Mouse (Mus musculus) liver (tissue): ENCODE data around the gene Prdm16.

Experiments used
- DNase-seq: peaks from one replicate; pipeline ENCODE4 v3.0.0-alpha.2; 2020; ENCODE audit warnings: mixed read lengths

The Prdm16 gene

DNA sequence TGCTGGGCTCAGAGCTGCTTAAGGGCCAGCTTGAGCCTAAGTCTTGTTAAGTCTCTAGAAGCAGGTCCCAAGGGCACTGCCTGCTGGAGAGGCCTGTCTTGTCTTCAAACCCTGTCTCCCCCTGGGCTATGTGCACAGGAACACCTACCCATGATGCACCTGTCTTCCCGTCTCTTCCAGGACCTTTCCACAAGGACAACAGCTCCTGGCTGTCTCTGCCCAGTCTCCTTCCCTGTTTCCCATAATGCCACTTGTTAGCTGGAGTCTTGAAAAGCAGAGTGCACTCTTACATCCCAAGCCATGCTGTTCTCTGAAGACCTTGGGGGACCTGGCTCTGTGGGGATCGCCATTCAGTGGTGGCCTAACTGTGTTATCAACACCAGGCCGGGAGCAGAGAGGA is 35.7 kb downstream of the Prdm16 start:
- no peak for DNase-seq

DNA sequence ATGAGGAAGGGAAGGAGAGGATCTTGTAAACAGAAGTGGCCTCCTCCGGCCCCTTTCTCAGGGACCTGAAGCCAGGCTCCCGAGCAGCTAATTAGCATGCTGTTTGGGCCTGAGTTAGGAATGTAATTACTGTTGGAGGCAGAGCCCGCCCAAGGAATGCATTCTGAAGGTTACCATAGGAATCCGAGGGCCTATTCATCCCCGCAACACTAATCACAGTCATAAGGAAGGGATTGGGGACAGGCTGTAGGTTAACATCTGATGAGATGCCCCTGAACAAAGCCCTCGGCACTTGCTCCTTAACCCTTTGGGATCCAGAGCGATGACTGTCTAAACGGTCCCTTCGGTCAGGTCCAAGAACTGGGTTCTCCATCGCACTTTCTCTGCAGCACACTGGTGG is 36.7 kb downstream of the Prdm16 start:
- DNase-seq, result no peak

DNA sequence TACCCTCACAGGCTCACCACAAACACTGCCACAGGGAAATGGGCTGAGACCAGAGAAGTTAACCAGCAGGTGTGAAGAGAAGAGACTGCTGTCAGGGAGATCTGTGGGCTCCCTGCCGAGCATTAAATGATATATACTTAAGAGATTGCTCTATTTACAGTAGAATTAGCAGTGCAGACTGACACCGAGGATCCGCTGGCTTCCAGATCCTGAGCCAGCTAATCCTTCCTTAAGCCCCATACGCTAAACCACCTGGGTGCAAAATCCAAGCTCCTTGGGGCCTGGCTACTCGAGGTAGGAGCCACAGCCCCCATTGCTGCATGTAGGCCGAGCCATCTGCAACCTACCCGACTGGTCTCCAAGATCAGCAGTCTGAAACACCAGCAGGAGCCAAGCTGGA is 38.3 kb downstream of the Prdm16 start:
- no peak for DNase-seq

DNA sequence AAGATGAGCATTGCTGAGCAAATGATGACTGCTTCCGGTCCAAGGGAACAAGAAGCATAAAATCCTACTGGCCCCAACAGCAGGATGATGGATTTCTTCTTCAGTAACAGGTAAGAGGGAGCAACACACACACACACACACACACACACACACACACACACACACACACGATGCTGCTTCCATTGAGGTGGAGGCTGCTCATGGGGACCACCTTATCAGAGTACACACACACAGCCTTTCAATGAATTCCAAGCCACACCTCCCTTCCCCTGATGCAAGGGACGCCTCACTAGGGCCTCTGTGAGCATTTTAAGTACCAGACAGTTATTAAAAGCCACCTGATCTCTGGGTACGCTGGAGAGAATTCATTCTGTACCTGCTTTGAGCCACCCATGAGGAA is 39.9 kb downstream of the Prdm16 start:
- peak; percentile 34 for DNase-seq

DNA sequence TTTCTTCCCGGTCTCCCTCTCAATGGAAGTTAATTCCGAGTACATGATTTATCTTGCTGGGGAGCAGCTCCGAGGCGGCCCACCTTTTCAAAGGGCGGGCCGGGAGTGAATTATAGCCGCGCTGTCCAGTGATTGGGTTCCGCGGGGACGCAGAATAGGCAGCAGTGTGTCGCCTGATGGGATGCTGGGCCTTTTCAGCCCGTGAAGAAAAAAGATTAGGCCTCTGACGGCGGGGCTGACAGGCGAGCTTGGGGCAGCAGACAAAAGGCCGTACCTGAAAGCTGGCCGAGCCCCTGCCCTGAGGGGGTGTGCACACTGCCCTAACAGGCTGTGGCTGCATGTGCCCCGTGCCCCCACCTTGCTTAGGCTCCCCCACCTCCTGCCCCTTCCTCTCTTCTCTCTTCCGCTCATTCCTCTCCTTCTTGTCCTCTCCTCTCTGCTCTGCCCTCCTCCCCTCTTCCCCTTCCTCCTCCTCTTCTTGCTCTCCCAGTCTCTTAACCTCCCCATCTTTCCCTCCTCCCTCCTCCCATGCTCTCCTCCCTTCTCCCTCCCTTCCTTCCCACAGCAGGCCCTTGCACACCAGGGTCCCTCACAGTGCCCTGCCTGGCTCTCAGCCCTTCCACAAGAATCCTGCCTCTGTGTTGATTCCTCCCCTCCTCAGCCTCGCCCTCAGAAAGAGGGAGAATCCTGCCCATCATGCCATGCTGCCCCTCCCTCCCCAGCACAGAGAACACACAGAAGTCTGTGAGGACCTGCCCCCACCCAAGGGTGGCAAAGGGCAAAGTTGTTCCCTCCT is 41.7 kb downstream of the Prdm16 start:
- DNase-seq, result no peak

DNA sequence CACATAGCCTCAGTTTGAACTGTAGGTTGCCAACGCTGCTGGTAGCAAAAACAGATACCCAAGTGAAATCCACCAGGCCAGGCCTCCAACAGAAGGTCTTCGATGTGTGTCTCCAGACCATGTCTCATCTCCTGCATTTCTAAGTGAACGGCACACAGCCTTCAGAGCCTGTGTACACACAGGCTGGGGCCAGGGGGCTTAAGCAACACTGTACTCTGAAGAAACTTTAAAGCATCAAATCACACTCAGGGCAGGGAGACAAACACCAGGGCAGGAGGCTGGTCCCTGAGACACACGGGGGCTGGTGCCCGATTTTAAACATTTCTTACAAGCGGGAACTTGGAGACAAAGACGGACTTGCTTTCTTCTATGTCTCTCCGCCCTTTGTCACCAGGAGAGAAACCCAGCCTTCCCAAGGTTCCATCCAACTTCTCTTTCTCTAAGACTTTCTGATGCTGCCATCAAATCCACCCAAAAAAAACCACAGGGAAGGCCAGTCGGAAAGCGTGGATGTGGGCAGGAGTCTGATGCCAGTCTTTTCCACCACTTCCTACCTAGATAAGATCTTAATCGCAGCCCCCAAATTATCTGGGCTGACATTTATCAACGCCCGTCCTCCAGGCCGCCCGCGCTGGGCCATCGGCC is 42.4 kb downstream of the Prdm16 start:
- DNase-seq, result no peak

DNA sequence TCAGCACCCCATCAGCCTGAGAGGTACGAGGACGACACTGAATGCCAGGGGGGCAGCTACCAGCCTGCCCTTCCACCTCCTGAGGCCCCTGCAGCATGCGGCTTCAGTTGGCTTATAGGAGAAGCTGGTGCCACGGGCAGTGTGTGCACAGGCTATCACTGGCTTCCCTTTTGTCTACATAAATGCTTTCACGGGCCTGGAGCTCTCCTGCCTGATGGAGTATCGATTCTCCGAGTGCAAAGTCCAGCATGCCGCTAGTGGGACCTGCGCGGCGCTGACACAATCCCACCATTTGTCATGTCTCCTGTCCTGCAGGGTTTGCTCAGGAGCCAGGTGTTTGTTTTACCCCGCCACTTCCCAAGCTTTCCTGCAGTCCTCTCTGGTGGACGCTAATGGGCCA is 44.1 kb downstream of the Prdm16 start:
- peak; percentile 42 for DNase-seq

DNA sequence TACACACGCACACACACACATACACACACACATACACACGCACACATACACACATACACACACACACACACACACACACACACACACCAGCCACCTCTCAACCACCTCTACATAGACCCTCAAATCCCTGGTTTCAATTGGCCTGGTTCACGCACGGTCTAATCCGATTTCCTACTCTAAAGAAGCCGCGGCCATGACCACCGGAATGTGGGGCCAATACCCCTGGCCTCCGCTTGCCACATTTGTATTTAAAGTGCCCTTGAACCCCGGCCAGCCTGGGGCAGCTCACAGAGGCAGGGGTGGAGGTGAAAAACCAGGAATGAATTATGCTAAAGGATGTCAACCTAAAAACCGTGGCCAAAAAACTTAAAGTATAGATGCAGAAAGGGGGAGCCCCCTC is 45.8 kb downstream of the Prdm16 start:
- DNase-seq, result no peak

DNA sequence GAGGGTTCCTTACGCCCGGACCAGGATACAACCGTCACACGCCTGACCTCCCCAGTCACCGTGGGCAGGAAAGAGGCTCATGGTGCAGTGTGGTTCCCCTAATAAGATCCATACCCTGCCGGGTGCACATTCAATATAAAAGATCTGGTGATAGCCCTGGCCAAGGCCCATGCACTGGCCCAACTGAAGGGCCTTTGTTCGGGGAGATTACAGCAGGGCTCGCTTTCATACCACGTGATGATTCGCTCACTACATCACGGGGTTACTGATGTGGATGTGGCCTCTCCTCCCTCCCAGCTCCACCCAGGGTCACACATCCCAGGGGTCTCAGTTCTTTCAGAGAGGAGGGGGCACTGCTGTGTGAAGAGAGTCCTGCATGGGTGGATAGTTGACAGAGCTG is 50.3 kb downstream of the Prdm16 start:
- no peak for DNase-seq

DNA sequence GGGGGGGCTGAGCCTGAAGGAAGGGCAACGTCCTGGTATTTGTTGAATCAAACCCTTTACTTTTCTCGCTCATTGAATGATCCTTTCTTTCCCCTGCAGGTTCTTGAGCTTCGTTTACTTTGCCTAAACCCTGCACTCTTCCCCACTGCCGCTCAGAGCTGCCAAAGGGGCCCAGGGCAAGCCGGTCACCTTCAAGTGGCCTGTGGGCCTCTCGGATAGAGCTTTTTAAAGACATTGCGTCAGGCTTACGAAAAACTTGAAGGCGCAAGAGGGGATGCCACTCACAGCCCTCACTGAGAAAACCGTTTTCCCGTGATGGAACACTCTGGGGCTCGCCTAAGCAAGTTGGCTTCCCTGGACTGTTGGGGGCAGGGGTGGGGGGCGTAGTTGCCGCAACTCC is 50.9 kb downstream of the Prdm16 start:
- DNase-seq, result no peak

DNA sequence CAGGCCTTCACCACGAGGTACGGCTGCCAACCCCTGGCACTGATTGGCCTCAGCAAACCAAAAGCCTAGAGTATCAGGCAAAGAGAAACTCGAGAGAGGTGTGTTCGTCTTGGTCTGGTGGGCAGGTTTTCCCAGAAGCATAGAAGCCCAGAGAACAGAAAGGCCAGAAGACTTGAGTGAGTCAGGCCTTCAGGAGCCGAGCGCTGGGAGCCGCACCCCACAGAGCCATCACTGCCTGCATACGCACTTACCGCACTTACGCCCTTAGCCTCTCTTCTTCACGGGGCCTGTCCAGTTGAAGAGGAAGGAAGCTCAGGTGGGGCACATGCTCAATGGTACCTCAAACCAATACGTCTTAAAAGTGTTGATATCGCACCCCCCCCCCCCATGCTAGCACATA is 53.0 kb downstream of the Prdm16 start:
- no peak for DNase-seq

DNA sequence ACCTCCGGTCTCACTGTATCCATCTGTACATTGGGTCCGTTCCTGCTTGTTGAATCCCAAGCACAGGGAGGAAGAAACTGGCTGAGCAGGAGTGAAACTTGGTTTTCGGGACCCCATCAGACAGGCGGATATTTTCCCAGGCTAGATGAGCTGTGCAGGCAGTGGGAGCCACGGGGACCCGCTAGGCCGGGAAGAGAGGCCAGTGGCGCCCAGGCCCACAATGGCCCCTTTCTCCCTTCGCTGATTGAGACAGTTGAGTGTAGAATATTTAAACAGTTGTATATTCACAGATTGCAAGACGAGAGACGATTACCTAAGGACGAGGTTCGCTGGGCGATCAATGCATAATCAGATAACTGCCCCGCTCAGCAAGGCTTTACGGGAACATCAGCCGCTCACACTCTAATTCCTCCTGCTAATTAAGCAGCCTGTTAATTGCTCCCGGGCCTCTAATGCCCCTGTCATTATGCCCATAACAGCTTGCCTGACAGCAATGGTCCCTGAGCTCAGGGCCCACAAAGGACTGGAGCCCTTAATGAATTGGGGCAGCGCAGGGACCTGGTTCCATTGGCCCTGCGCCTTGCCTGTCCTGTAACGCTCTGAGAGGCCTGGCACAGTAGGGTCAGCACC is 54.0 kb downstream of the Prdm16 start:
- no peak for DNase-seq

DNA sequence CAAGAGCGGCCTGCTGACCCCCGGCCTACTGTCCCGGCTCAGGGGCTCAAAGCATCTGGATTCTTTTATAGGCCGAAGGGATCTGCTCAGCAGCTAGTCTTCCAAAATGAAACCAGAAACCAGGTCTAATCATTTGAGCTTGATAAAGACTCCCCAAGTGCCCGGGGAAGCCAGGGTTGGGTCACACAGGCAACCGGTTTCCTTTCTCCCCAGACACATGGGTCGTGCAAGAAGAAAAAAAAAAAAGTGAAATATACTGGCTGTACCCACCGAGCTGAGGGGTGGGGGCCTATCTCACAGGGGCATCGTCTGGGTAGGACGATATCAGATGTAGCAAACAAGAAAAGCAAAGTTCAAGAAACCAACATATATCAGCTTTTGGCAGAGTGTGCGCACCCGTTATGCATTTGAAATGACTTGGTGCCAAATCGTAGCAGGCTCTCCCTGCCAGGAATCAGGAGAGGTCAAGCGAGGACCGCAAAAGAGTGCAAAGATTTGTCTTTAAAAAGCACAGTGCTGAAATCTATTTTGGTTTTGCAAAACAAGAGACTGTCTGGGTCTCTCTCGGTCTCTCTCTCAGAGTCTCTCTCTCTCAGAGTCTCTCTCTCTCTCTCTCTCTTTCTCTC is 55.3 kb downstream of the Prdm16 start:
- DNase-seq, result no peak

DNA sequence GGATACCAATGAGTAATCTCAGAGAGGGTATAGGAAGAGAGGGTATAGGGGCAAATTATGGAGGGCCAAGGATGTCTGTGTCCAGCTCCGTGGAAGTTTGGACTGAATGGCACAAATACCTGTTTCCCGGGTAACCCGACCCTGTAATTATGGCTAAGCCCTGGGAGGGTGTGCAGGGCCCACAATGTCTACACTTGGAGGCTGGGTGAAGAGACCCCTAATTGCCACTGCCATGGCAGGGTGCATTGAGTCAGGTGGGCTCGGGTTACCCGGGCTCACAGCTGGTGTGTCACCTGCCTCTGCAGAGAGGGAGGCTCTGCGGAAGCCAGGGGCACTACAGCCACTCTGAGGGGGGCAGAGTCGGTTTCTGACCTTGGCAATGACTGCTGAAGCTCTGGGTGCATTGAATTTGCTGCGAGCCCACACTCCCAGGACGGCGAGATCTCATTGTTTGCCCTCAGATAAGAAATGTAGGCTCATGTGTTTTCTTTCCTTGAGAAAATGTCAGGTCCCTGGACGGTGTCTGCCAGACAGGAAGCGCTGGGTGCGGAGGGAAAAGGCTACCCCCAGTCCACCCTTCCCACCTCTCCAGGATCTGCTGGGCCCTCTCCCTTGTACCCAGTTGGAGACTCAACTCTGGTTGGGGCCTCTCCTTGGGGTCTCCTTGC is 62.3 kb downstream of the Prdm16 start:
- DNase-seq, result no peak

DNA sequence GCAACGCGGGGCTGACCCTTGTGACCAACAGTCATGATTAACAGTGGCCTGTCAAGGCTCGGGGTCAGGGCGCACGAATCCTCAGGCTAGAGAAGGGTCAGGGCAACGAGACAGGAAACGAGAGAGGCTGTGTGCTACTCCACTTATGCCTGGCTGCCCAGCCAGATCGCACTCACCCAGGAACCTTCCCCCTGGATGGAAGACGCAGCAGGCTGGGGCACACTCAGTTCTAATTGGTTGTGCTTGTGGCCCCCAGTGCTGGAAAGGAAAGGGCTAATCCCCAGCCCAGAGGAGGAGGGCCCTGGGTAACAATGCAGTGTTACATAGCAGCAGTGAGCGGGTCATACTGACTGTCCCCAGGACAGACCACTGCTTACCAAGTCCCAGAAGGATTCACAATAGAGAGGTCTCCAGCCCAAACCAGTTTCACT is 66.2 kb downstream of the Prdm16 start:
- DNase-seq, result no peak

DNA sequence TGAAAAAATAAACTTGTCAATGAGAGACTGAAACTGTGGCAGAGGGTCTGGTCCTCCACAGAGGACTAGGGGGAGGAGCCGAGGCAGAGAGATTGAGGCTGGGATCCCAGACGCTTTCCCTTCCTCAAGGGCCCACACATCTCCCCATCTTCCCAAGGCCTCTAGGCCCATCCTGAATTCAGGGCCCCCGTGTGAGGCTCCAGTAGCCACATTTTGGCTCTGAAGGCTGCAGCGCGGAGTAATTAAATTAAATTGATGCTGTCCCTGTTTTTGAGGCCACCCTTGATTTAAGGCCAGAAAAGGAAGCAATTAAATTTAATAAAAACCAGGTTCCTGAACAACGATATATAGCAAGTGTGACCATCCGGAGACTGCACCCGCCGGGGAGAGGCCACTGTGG is 66.8 kb downstream of the Prdm16 start:
- DNase-seq, result no peak

DNA sequence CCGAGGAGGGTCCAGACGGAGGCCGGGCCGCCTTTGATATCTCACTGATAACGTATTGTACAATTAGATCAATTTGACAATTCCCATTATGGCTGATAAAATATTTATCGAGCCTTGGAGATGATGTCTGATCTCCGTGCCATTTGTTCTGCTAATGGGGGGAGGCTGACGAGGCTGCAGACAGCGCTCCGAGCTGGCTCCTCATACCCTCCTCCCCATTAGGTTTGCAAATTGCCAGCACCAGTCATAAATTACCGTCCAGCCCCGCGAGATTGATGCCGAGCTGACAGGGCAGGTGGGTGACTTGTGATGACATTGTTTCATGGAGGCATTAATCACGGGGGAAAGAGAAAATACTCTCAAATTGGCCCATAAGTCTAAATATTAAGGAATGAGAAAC is 67.9 kb downstream of the Prdm16 start:
- no peak for DNase-seq

DNA sequence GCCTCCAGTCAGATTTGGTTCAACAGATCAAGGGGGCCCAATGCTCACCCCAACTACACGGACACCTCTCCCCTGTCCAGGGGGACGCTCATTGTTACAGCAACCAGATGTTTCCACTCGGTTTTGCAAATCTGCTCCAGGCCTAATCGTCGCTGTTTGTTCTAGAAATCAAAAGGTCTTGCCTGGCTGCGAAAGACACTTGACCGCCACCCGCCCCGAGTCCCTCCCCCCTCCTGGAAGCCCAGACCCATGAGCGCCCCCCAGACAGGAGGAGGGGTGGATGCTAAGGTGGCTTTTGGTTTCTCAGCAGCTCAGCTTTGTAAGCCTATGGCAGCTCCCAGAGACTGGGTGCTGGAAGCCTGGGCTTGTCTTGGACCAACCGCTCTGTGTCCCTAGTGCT is 68.7 kb downstream of the Prdm16 start:
- no peak for DNase-seq

DNA sequence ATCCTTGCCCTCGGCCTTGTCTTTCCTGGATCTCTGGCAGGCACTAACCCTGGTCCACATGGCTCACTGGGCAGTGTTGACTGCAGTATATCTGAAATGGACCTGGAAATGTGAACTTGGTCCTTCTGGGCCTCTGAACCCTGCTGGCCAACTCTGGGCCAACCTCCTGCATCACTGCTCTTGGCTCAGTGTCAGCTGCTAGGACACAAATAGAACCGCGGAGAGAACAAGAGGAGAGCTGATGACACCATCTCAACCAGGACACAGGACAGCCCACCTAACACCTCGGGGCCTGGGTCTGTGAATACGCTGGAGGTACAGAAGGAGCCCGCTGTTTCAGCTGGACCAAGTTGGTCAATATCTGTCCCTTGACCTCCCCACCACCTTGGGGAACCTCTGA is 73.5 kb downstream of the Prdm16 start:
- no peak for DNase-seq

DNA sequence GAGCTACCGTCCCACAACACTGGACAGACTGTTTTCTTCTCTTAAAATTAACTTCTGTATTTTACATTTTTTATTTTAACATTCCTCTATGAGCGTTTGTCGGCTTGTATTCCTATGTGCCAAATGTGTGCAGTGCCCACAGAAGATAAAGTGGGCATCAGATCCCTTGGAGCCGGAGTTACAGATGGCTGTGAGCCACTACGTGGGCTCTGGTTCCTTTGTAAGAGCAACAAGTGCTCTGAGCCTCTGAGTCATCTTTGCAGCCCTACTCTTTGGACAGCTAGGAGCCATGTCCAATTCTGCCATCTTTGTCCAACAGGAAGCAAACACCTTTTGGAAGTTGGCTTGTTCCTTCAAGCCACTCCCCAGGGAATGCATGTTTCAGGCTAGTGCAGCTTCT is 78.6 kb downstream of the Prdm16 start:
- no peak for DNase-seq

DNA sequence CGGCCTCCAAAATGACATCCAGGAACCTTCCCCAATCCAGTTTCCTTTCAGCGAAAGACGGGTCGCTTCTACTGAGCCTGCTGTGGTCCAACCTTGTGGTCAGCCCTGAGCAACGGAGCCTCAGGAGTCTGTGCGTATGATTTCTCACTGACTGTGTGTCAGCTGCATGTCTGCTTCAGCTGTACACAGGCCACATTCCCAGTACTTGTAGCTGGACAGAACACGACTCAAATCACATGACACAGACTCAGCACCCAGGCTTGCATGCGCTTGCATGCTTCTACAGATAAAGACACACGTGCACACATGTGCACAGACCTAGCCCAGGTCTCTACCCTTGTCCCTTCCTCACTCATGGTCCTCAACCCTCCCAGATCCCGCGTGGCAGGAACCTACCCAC is 79.5 kb downstream of the Prdm16 start:
- DNase-seq, result no peak

DNA sequence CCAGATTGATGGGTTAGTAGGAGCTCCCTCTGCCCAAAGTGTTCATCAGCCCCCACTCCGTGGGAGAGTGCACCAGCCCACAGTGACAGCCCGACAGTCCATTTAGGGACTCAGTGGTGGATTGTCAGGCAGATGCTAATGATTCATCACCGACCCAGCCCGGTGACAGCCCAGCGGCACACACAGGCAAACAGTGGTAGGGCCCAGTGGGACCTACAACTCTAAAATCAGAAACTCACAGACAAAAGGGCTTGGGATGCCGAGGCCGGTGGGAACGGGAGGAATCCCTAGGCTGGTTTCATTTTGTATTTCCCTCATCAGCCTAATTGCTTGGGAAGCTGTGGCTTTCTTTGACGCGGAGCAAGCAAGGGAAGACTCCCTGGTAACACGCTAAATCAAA is 80.3 kb downstream of the Prdm16 start:
- DNase-seq, result no peak

DNA sequence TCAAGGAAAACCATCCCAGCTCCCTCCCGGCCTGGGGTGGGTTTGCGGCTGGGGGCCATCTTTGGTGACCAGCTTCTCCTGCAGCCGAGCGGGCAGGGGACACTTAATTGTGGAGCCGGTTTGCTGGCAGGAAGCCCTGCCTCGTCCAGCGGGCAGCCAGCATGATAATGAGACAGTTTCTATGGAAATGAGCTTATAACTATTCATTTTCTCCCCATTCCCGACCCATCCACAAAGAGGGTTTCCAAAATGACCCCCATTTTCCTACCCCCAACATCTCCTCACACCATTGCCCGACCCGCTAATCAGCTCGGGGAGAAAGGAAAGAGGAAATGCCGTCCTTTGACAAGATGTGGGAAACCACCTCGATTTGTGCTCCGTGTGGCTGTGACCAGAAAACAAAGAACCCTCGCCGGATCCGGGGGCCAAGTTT is 86.7 kb downstream of the Prdm16 start:
- no peak for DNase-seq
